Mouse (Mus musculus) bone marrow macrophage, adult 2 months (primary cell): Measurements from ENCODE around the gene Uvrag.

ENCODE experiments used
- CTCF ChIP-seq: IDR thresholded peaks from 2 replicates; pipeline ENCODE4 v1.5.1; 2012; ENCODE audit warnings: low read depth, mild to moderate bottlenecking, low read length, moderate library complexity
- POLR2A ChIP-seq: IDR thresholded peaks from 2 replicates; pipeline ENCODE4 v1.6.1; 2012; ENCODE audit warnings: mild to moderate bottlenecking, low read depth, low read length, borderline replicate concordance

- no peak for TF ChIP-seq CTCF
- TF ChIP-seq POLR2A = no peak
Observed at GRCm38 (mm10) chr7:98956609-98957008, 184.3 kb downstream of the Uvrag start.
